Mouse (Mus musculus): ENCODE results near the gene Aldh18a1. TPM values are rescaled to one million over a fixed set of nuclear protein-coding genes. Genes with fewer than 3 reads are reported as not detected.
A peak's percentile ranks its signal among the peaks of the same experiment; 100 is the strongest.
"Not testable (repeated sequence)": the region's sequence is repeated elsewhere in the genome, so short reads cannot be mapped to it uniquely, and the experiment has no call there.

Aldh18a1 gene
- polyA plus RNA-seq, 1 experiment from 2014 or later = 60.8 TPM

GRCm38 (mm10) chr19:40625935-40626334 lies 37.7 kb upstream of the Aldh18a1 start:
- H3K4me3 ChIP-seq (ENCODE audit: low read depth, low read length) = no peak overlapping the region
- H3K9ac ChIP-seq (replicated peaks; ENCODE audit: low read depth, low read length) = no peak overlapping the region
- no peak overlapping the region for H3K4me2 ChIP-seq (replicated peaks; ENCODE audit: low read depth, low read length)
- ATAC-seq (ENCODE audit: insufficient number of reproducible peaks, insufficient read depth, low FRiP score, low read depth) = no peak
- no peak overlapping the region for H3K27ac ChIP-seq (ENCODE audit: low read length)
- WGBS = 55% methylated on average over 12 of the region's 12 CpGs
- H3K27me3 ChIP-seq (ENCODE audit: control insufficient read depth, insufficient read depth, low read length) = no peaks in the 10 kb centered on the region
- H3K9me3 ChIP-seq (ENCODE audit: control insufficient read depth, low read depth, low read length) = no peaks in the 10 kb centered on the region
- no peaks in the 10 kb centered on the region for H3K4me1 ChIP-seq (ENCODE audit: control insufficient read depth, insufficient read depth, low read length)
- H3K36me3 ChIP-seq (ENCODE audit: control insufficient read depth, insufficient read depth, low read length) = no peaks in the 10 kb centered on the region

- H3K4me3 ChIP-seq (ENCODE audit: low read depth, low read length); H3K27me3 ChIP-seq (ENCODE audit: control insufficient read depth, insufficient read depth, low read length); H3K27ac ChIP-seq (ENCODE audit: low read length); H3K9me3 ChIP-seq (ENCODE audit: control insufficient read depth, low read depth, low read length); H3K36me3 ChIP-seq (ENCODE audit: control insufficient read depth, insufficient read depth, low read length); H3K9ac ChIP-seq (replicated peaks; ENCODE audit: low read depth, low read length); H3K4me2 ChIP-seq (replicated peaks; ENCODE audit: low read depth, low read length); ATAC-seq (ENCODE audit: insufficient number of reproducible peaks, insufficient read depth, low FRiP score, low read depth); H3K4me1 ChIP-seq (ENCODE audit: control insufficient read depth, insufficient read depth, low read length): not testable (repeated sequence)
- 52% methylated on average over 8 of the region's 26 CpGs for WGBS
These were observed 33.4 kb upstream of the Aldh18a1 start for GRCm38 (mm10) chr19:40621616-40622015.

DNA sequence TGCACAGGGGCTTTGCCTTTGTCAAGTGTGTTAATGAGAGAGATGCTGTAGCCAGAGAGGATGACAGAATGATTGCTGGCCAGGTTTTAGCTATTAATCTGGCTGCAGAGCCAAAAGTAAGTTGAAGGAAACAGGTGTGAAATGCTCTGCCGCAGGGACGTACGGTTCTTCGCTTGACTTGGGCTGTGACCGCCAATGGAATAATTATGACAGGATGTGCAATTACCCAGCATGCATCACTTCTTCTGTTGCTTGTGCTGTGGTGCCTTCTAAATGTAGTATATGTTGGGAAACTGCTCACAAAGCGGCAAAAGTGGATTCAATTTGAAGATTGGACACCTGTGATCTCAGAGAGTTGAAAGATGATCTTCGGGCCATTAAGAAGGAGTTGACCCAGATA lies 27.8 kb upstream of the Aldh18a1 start:
- ATAC-seq (ENCODE audit: insufficient number of reproducible peaks, insufficient read depth, low FRiP score, low read depth) = no peak
- no peaks in the 10 kb centered on the region for H3K27me3 ChIP-seq (ENCODE audit: control insufficient read depth, insufficient read depth, low read length)

DNA sequence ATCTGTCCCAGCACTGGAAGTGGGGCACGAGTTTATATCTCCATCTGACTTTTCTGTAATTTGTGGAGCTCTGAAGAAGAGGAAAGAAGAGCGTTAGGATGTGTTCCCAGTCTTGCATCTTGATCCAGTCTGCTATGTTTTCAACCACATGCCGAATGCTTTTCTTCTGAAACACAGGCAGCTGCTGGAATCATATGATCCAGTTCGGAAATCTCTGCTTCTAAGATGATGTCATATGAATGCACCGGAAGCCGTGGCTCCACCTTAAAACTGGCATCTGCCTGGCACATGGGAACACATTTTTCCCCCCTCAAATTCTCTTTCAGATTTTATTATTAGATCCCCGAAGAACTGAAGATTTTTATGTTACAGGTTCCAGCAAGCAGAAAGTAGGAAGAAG lies 26.5 kb upstream of the Aldh18a1 start:
- no peaks in the 10 kb centered on the region for H3K9me3 ChIP-seq (ENCODE audit: control insufficient read depth, low read depth, low read length)
- peaks cover 5% of the 10 kb centered on the region for H3K4me1 ChIP-seq (ENCODE audit: control insufficient read depth, insufficient read depth, low read length)
- no peak overlapping the region for H3K27ac ChIP-seq (ENCODE audit: low read length)
- no peak overlapping the region for H3K9ac ChIP-seq (replicated peaks; ENCODE audit: low read depth, low read length)
- H3K4me3 ChIP-seq (ENCODE audit: low read depth, low read length) = no peak overlapping the region
- H3K27me3 ChIP-seq (ENCODE audit: control insufficient read depth, insufficient read depth, low read length) = no peaks in the 10 kb centered on the region
- 77% methylated on average over 7 of the region's 7 CpGs for WGBS
- H3K4me2 ChIP-seq (replicated peaks; ENCODE audit: low read depth, low read length) = no peak overlapping the region
- no peaks in the 10 kb centered on the region for H3K36me3 ChIP-seq (ENCODE audit: control insufficient read depth, insufficient read depth, low read length)
- ATAC-seq (ENCODE audit: insufficient number of reproducible peaks, insufficient read depth, low FRiP score, low read depth) = no peak

More for the DNA sequence above, 27.8 kb upstream of the Aldh18a1 start:
- H3K4me1 ChIP-seq (ENCODE audit: control insufficient read depth, insufficient read depth, low read length) = peaks cover 4% of the 10 kb centered on the region
- 76% methylated on average over 7 of the region's 7 CpGs for WGBS
- no peaks in the 10 kb centered on the region for H3K36me3 ChIP-seq (ENCODE audit: control insufficient read depth, insufficient read depth, low read length)
- no peak overlapping the region for H3K9ac ChIP-seq (replicated peaks; ENCODE audit: low read depth, low read length)
- no peak overlapping the region for H3K4me3 ChIP-seq (ENCODE audit: low read depth, low read length)
- no peak overlapping the region for H3K4me2 ChIP-seq (replicated peaks; ENCODE audit: low read depth, low read length)
- no peak overlapping the region for H3K27ac ChIP-seq (ENCODE audit: low read length)
- no peaks in the 10 kb centered on the region for H3K9me3 ChIP-seq (ENCODE audit: control insufficient read depth, low read depth, low read length)

- H3K27ac ChIP-seq (ENCODE audit: low read length) = no peak within 1 kb of the TSS
- under 1% methylated on average over 45 of the region's 45 CpGs for WGBS
These were observed 23.7 kb upstream of the Aldh18a1 start, which contains the start of the genes Tctn3 and Entpd1 for GRCm38 (mm10) chr19:40611830-40612506. Gene Tctn3, minus strand, starts transcription at chr19:40612233. Gene Entpd1, plus strand, starts transcription at chr19:40612366.

GRCm38 (mm10) chr19:40607676-40608075 lies 19.4 kb upstream of the Aldh18a1 start:
- ATAC-seq (ENCODE audit: insufficient number of reproducible peaks, insufficient read depth, low FRiP score, low read depth) = no peak

More at GRCm38 (mm10) chr19:40611830-40612506, 23.7 kb upstream of the Aldh18a1 start, which contains the start of the genes Tctn3 and Entpd1:
- Histone ChIP-seq H3K4me2 (replicated peaks; ENCODE audit: low read depth, low read length) (peak within 1 kb of the TSS; percentile 66), H3K9ac (replicated peaks; ENCODE audit: low read depth, low read length) (peak within 1 kb of the TSS; percentile 41; the same call in 1 of the 2 replicates), H3K36me3 (ENCODE audit: control insufficient read depth, insufficient read depth, low read length) (peaks cover 4% of the 10 kb centered on the region; the same call in 1 of the 2 replicates), H3K4me3 (ENCODE audit: low read depth, low read length) (peak within 1 kb of the TSS; percentile 67), H3K4me1 (ENCODE audit: control insufficient read depth, insufficient read depth, low read length) (peaks cover 5% of the 10 kb centered on the region), H3K27me3 (ENCODE audit: control insufficient read depth, insufficient read depth, low read length) (no peaks in the 10 kb centered on the region), H3K9me3 (ENCODE audit: control insufficient read depth, low read depth, low read length) (no peaks in the 10 kb centered on the region)
- peak; percentile 100 for ATAC-seq (ENCODE audit: insufficient number of reproducible peaks, insufficient read depth, low FRiP score, low read depth)

GRCm38 (mm10) chr19:40605189-40605588 lies 16.9 kb upstream of the Aldh18a1 start:
- H3K4me2 ChIP-seq (replicated peaks; ENCODE audit: low read depth, low read length) = no peak overlapping the region
- H3K4me3 ChIP-seq (ENCODE audit: low read depth, low read length) = no peak overlapping the region
- no peaks in the 10 kb centered on the region for H3K4me1 ChIP-seq (ENCODE audit: control insufficient read depth, insufficient read depth, low read length)
- peaks cover 12% of the 10 kb centered on the region; the same call in 1 of the 2 replicates for H3K36me3 ChIP-seq (ENCODE audit: control insufficient read depth, insufficient read depth, low read length)
- H3K27me3 ChIP-seq (ENCODE audit: control insufficient read depth, insufficient read depth, low read length) = no peaks in the 10 kb centered on the region
- ATAC-seq (ENCODE audit: insufficient number of reproducible peaks, insufficient read depth, low FRiP score, low read depth) = no peak
- H3K27ac ChIP-seq (ENCODE audit: low read length) = no peak overlapping the region
- no peaks in the 10 kb centered on the region for H3K9me3 ChIP-seq (ENCODE audit: control insufficient read depth, low read depth, low read length)
- WGBS = 93% methylated on average over 9 of the region's 9 CpGs
- no peak overlapping the region for H3K9ac ChIP-seq (replicated peaks; ENCODE audit: low read depth, low read length)

More at GRCm38 (mm10) chr19:40607676-40608075, 19.4 kb upstream of the Aldh18a1 start:
- Histone ChIP-seq H3K9ac (replicated peaks; ENCODE audit: low read depth, low read length) (no peak overlapping the region), H3K36me3 (ENCODE audit: control insufficient read depth, insufficient read depth, low read length) (peaks cover 12% of the 10 kb centered on the region; the same call in 1 of the 2 replicates), H3K27ac (ENCODE audit: low read length) (no peak overlapping the region), H3K4me1 (ENCODE audit: control insufficient read depth, insufficient read depth, low read length) (peaks cover 5% of the 10 kb centered on the region), H3K27me3 (ENCODE audit: control insufficient read depth, insufficient read depth, low read length) (no peaks in the 10 kb centered on the region), H3K4me3 (ENCODE audit: low read depth, low read length) (no peak overlapping the region), H3K9me3 (ENCODE audit: control insufficient read depth, low read depth, low read length) (no peaks in the 10 kb centered on the region), H3K4me2 (replicated peaks; ENCODE audit: low read depth, low read length) (no peak overlapping the region)
- 85% methylated on average over 6 of the region's 6 CpGs for WGBS

DNA sequence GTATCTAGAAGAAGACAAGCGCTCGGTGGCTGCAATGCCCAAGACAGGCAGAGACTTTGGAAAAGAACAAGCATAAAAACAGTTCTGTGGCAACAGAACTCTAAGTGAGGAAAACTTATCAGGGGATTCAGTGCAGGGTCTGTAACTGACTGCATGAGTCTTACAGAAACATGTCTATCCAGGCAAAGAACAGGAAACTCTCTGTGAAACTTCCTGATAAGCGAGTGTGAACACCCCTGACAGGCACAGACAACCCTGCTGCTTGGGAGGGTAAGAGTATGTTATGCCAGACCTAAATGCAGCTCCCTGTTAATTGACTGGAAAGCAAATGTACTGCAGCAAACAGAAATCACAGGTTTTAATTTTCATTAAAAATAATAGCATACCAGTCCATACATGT lies 13.6 kb upstream of the Aldh18a1 start:
- H3K4me2 ChIP-seq (replicated peaks; ENCODE audit: low read depth, low read length) = no peak overlapping the region
- no peak for ATAC-seq (ENCODE audit: insufficient number of reproducible peaks, insufficient read depth, low FRiP score, low read depth)
- no peaks in the 10 kb centered on the region for H3K9me3 ChIP-seq (ENCODE audit: control insufficient read depth, low read depth, low read length)
- peaks cover 7% of the 10 kb centered on the region; the same call in 1 of the 2 replicates for H3K36me3 ChIP-seq (ENCODE audit: control insufficient read depth, insufficient read depth, low read length)
- no peaks in the 10 kb centered on the region for H3K27me3 ChIP-seq (ENCODE audit: control insufficient read depth, insufficient read depth, low read length)
- H3K4me3 ChIP-seq (ENCODE audit: low read depth, low read length) = no peak overlapping the region
- no peak overlapping the region for H3K27ac ChIP-seq (ENCODE audit: low read length)
- H3K4me1 ChIP-seq (ENCODE audit: control insufficient read depth, insufficient read depth, low read length) = no peaks in the 10 kb centered on the region
- 82% methylated on average over 3 of the region's 3 CpGs for WGBS
- no peak overlapping the region for H3K9ac ChIP-seq (replicated peaks; ENCODE audit: low read depth, low read length)
